Mouse (Mus musculus): ENCODE results near the gene Lsmem1.

The Lsmem1 gene

GRCm38 (mm10) chr12:40140706-40141105 lies 58.6 kb downstream of the Lsmem1 start:
- DNase-seq (ENCODE audit: low read depth, low spot score) = peak; percentile 71

DNA sequence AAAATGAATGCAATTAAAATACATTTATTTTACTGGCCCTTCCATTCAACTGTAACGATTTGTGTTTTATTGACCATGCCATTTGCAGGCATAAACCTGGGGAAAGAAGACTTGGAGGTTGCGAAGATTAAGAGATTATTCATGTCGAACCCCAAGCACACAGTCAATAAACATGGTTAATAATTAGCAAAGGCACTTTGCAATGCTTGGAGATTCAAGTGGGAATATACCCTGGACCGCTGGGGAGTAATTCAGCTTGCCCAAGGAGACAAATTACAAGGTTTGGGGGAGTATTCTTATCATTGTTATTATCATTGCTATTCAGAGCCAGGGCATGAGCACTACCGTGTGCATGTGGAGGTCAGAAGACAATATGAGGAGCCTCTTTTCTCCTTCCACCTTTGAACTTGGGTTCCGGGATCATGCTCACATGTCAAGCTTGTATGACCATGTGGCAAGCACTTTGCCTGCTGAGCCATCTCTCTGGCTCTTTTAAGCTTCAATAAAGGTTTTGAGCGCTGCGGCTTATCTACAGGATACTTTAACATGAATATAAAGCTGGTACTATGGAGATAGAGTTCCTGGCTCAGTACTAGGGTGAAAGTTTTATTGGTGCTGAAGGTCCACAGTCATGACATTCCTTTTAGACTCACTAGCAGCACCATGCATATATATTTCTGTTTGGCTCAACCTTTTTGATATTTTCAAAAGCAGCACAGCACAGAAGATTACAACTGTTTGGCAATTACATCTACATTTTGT lies 59.6 kb downstream of the Lsmem1 start:
- no peak for DNase-seq (ENCODE audit: low read depth, low spot score)

DNA sequence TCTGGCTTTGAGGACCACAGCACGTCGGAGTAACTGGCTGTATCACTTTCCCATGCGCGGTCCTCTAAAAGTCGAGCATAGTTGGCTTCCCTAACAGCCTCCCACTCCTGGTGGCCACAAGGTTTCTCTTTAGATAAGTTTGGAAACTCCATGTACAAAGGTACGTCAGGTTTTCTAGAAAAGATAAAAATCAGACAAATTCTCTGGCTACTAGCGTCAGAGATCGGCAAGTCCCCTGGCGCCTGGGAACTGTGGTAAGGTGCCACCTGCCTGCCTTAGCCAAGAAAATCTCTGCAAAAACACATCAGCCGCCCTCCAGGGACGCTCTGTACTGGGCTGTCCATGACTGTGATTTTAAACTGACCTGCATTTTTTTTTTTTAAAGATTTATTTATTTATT lies 64.8 kb downstream of the Lsmem1 start:
- DNase-seq (ENCODE audit: low read depth, low spot score) = no peak

DNA sequence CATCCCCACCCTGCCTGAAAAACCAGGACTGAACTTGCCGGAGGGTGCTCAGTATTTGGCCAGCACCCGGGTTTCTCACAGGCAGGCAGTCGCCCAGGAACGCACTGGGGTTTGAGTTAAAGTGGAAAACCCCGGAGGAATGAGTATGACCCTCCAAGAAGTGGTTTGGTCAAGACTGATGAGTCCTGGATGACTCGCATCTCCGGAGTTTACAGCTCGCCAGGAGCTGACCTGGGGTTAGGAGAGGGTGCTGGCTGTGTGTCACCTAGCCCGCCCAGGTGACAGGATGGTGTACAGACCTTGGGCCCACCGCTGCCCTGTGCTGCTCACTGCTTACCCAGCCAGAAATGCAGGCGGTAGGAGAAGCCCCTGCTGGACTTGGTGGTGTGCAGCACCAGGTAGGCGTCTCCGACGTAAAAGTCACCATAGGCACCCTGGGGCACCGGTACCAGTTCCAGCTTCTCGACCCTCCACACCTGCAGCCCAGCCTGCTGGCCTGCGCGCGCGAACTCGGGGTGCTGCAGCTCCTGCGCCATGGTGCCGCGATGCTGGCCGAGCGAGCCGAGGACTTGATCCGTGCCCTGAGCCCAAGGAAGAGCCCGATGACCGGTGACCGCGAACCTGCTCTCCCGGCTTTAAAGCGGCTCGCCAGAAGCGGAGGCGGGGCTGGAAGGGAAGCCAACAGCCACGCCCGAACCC lies 65.6 kb downstream of the Lsmem1 start, which contains the start of gene Scin:
Gene Scin (minus strand): TSS at position 656 of the 699 bp plus-strand sequence.
- DNase-seq (ENCODE audit: low read depth, low spot score) = no peak

GRCm38 (mm10) chr12:40133194-40133572 lies 66.1 kb downstream of the Lsmem1 start:
- DNase-seq (ENCODE audit: low read depth, low spot score) = no peak

All from A20 (cell line).